ENCODE assay signal across 20 mouse cellular contexts in the genomic region with DNA sequence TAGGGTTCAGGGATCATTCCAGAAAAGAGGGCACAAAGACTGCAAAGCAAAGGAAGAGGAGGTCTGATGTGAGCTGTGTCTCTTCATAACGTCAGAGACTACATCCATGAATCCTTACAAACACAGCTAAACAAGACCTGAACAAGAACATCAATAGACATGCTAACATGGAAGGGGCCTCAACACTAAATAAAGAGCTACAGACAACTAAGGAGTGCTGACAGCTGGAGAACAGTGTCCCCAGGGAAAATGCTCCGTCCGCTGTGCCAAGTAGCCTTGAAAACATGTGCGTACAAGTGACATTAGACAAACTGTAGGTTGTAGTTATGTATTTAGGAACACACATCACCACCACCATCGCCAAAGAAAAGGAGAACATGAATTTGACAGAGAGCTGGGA. TPM values are rescaled to one million over a fixed set of nuclear protein-coding genes. Genes with fewer than 3 reads are reported as not detected.
DNase-seq lines count a peak whose midpoint lies in the region; ATAC-seq and TF ChIP-seq lines count a peak whose summit lies in the region.
"Had no signal": no experiment of that assay in that cellular context is flagged by ENCODE, and none has a peak within 500 bp of the region (broad histone marks: within the 10 kb centered on the region; RNA-seq: fewer than 3 reads in every experiment).

No protein-coding gene starts in this region.

- WGBS in cerebellum, adult 2 months = 53% methylated on average over 5 of the region's 5 CpGs
- WGBS in heart, embryonic 14.5 days = 35% methylated on average over 5 of the region's 5 CpGs
- WGBS in midbrain, embryonic 14.5 days = 67% methylated on average over 5 of the region's 5 CpGs
- WGBS in midbrain, embryonic 10.5 days = 90% methylated on average over 5 of the region's 5 CpGs
- 83% methylated on average over 5 of the region's 5 CpGs for WGBS in hindbrain, embryonic 11.5 days

- H3K27ac ChIP-seq in cerebellum, adult 2 months (ENCODE audit: insufficient read depth, low read length) = no peak overlapping the region
- H3K27ac ChIP-seq in heart, embryonic 14.5 days (replicated peaks in 1 of 2; ENCODE audit: control insufficient read depth in 1 of 2, insufficient read depth in 1 of 2, low read depth in 2 of 2, low read length in 2 of 2) = peak overlapping the region in 1 of 2 experiments; percentile 59; a peak in 2 of 4 replicates
- H3K27ac ChIP-seq in midbrain, embryonic 14.5 days (replicated peaks; ENCODE audit: low read depth, low read length) = no peak overlapping the region
- H3K27ac ChIP-seq in midbrain, embryonic 10.5 days (replicated peaks) = no peak overlapping the region
- no peak overlapping the region for H3K27ac ChIP-seq in hindbrain, embryonic 11.5 days (ENCODE audit: low read depth, low read length)
- H3K27ac ChIP-seq: forebrain, embryonic 12.5 days; hindbrain, embryonic 13.5 days; kidney, embryonic 15.5 days; liver, embryonic 14.5 days; lung, embryonic 15.5 days; neural tube, embryonic 12.5 days had no signal

- ATAC-seq in heart, embryonic 14.5 days (ENCODE audit: insufficient number of reproducible peaks, insufficient read depth, low FRiP score, low read depth) = no peak
- no peak for ATAC-seq in midbrain, embryonic 14.5 days (ENCODE audit: low FRiP score, low TSS enrichment)
- no peak for ATAC-seq in hindbrain, embryonic 11.5 days (ENCODE audit: low FRiP score)
- ATAC-seq: activated CD4-positive, CD25-positive, alpha-beta regulatory T cell, adult 4 months had no signal

- TF ChIP-seq CTCF in cerebellum, adult 2 months (IDR thresholded peaks at IDR 0.05; ENCODE audit: borderline replicate concordance, insufficient read depth, low read depth, low read length) = no peak

- peak; percentile 26 to 45 for DNase-seq in cerebellum, postnatal 10 days
- DNase-seq in cerebellum, adult 2 months = no peak
- no peak for DNase-seq in heart, adult 8-10 months (ENCODE audit: low spot score)
- DNase-seq in midbrain, embryonic 14.5 days = peak; percentile 23
- no peak for DNase-seq in midbrain, embryonic 10.5 days (ENCODE audit: low spot score)
- no peak for DNase-seq in embryo, embryonic 9.5 days (ENCODE audit: extremely low spot score)
- no peak for DNase-seq in hindbrain, embryonic 11.5 days (ENCODE audit: low spot score)
- DNase-seq: cerebellum, adult 8-10 months; gastrocnemius, postnatal 36 days; lung, postnatal 4 days; thymus, postnatal 4 days had no signal

- no peak overlapping the region for H3K9ac ChIP-seq in heart, embryonic 14.5 days (ENCODE audit: low read length)
- H3K9ac ChIP-seq in midbrain, embryonic 14.5 days (replicated peaks; ENCODE audit: low read length) = no peak overlapping the region
- no peak overlapping the region for H3K9ac ChIP-seq in hindbrain, embryonic 11.5 days (ENCODE audit: low read depth, low read length)
- H3K9ac ChIP-seq: forebrain, embryonic 12.5 days; hindbrain, embryonic 13.5 days; kidney, embryonic 15.5 days; liver, embryonic 14.5 days; lung, embryonic 15.5 days; neural tube, embryonic 12.5 days had no signal

- no peaks in the 10 kb centered on the region for H3K27me3 ChIP-seq in cerebellum, adult 2 months (ENCODE audit: control insufficient read depth, insufficient read depth, low read length)
- H3K27me3 ChIP-seq in heart, embryonic 14.5 days (ENCODE audit: control insufficient read depth, insufficient read depth, low read length) = no peaks in the 10 kb centered on the region
- H3K27me3 ChIP-seq in midbrain, embryonic 14.5 days (ENCODE audit: control insufficient read depth, insufficient read depth, low read length) = no peaks in the 10 kb centered on the region
- H3K27me3 ChIP-seq in midbrain, embryonic 10.5 days (ENCODE audit: low read depth, poor library complexity, severe bottlenecking) = no peaks in the 10 kb centered on the region
- H3K27me3 ChIP-seq in hindbrain, embryonic 11.5 days (ENCODE audit: control insufficient read depth, insufficient read depth, low read length) = no peaks in the 10 kb centered on the region
- H3K27me3 ChIP-seq: forebrain, embryonic 12.5 days; hindbrain, embryonic 13.5 days; kidney, embryonic 15.5 days; lung, embryonic 15.5 days; neural tube, embryonic 12.5 days had no signal

- peaks cover 12% of the 10 kb centered on the region for H3K36me3 ChIP-seq in heart, embryonic 14.5 days (ENCODE audit: control insufficient read depth, insufficient read depth, low read length)
- H3K36me3 ChIP-seq in midbrain, embryonic 14.5 days (ENCODE audit: control insufficient read depth, insufficient read depth, low read length) = no peaks in the 10 kb centered on the region
- H3K36me3 ChIP-seq in midbrain, embryonic 10.5 days = peaks cover 17% of the 10 kb centered on the region
- H3K36me3 ChIP-seq in hindbrain, embryonic 11.5 days (ENCODE audit: control insufficient read depth, insufficient read depth, low read length) = no peaks in the 10 kb centered on the region
- H3K36me3 ChIP-seq: hindbrain, embryonic 13.5 days; neural tube, embryonic 12.5 days had no signal

- H3K4me3 ChIP-seq in cerebellum, adult 2 months (replicated peaks; ENCODE audit: insufficient read depth, low read depth, low read length) = no peak overlapping the region
- no peak overlapping the region for H3K4me3 ChIP-seq in heart, embryonic 14.5 days (ENCODE audit: control insufficient read depth in 1 of 2, insufficient read depth in 1 of 2, low read depth in 1 of 2, low read length in 2 of 2)
- H3K4me3 ChIP-seq in midbrain, embryonic 14.5 days (replicated peaks; ENCODE audit: low read depth, low read length) = no peak overlapping the region
- H3K4me3 ChIP-seq in midbrain, embryonic 10.5 days = no peak overlapping the region
- H3K4me3 ChIP-seq in hindbrain, embryonic 11.5 days (ENCODE audit: low read depth, low read length) = no peak overlapping the region
- H3K4me3 ChIP-seq: forebrain, embryonic 12.5 days; hindbrain, embryonic 13.5 days; kidney, embryonic 15.5 days; lung, embryonic 15.5 days; neural tube, embryonic 12.5 days had no signal

- TF ChIP-seq POLR2A in cerebellum, adult 2 months (IDR thresholded peaks at IDR 0.05; ENCODE audit: borderline replicate concordance, insufficient read depth, low read length) = no peak

- H3K4me2 ChIP-seq in heart, embryonic 14.5 days (ENCODE audit: low read length) = peak overlapping the region; percentile 13; the same call in 1 of the 2 replicates
- H3K4me2 ChIP-seq in midbrain, embryonic 14.5 days (ENCODE audit: low read length) = no peak overlapping the region
- H3K4me2 ChIP-seq in hindbrain, embryonic 11.5 days (replicated peaks; ENCODE audit: low read depth, low read length) = no peak overlapping the region
- H3K4me2 ChIP-seq: forebrain, embryonic 12.5 days; hindbrain, embryonic 13.5 days; kidney, embryonic 15.5 days; lung, embryonic 15.5 days; neural tube, embryonic 12.5 days had no signal

- peaks cover 13% of the 10 kb centered on the region for H3K4me1 ChIP-seq in cerebellum, adult 2 months (ENCODE audit: control insufficient read depth, insufficient read depth, low read length)
- peaks cover 8 to 26% of the 10 kb centered on the region in 2 experiments for H3K4me1 ChIP-seq in heart, embryonic 14.5 days (ENCODE audit: control insufficient read depth in 2 of 2, insufficient read depth in 2 of 2, low read length in 2 of 2)
- no peaks in the 10 kb centered on the region for H3K4me1 ChIP-seq in midbrain, embryonic 14.5 days (ENCODE audit: control insufficient read depth, insufficient read depth, low read length)
- H3K4me1 ChIP-seq in midbrain, embryonic 10.5 days = no peaks in the 10 kb centered on the region
- no peaks in the 10 kb centered on the region for H3K4me1 ChIP-seq in hindbrain, embryonic 11.5 days (replicated peaks; ENCODE audit: control insufficient read depth, insufficient read depth, low read length)
- H3K4me1 ChIP-seq: forebrain, embryonic 12.5 days; kidney, embryonic 15.5 days; neural tube, embryonic 12.5 days had no signal

- no peaks in the 10 kb centered on the region for H3K9me3 ChIP-seq in heart, embryonic 14.5 days (ENCODE audit: control insufficient read depth, low read length)
- H3K9me3 ChIP-seq in midbrain, embryonic 14.5 days (ENCODE audit: control insufficient read depth, low read length) = no peaks in the 10 kb centered on the region
- H3K9me3 ChIP-seq in midbrain, embryonic 10.5 days (replicated peaks) = no peaks in the 10 kb centered on the region
- H3K9me3 ChIP-seq in hindbrain, embryonic 11.5 days (ENCODE audit: control insufficient read depth, low read length) = no peaks in the 10 kb centered on the region
- H3K9me3 ChIP-seq: forebrain, embryonic 12.5 days; G1E; hindbrain, embryonic 13.5 days; kidney, embryonic 15.5 days; lung, embryonic 15.5 days; neural tube, embryonic 12.5 days had no signal

RNA-seq across cellular contexts. Expression of a gene that starts 15.7 kb away (rescaled TPM):
- 62.3 and 62.7 TPM in 2 replicates for polyA plus RNA-seq in cerebellum, adult 2 months (2012; rRNA removed)
- polyA plus RNA-seq in heart, embryonic 14.5 days (2014; fragmentation: Nextera tagmentation; extraction: Ambion mirVana) = 252 and 256 TPM in 2 replicates
- 100 to 1,000 TPM in 2 of 4 experiments, 10 to 100 TPM in 2; 86.4 to 114 (median 96.3) TPM for total RNA-seq in heart, adult 8-10 months (2022)
- 146 and 164 TPM in 2 replicates for polyA plus RNA-seq in midbrain, embryonic 14.5 days (2014; fragmentation: Nextera tagmentation; extraction: Ambion mirVana)
- polyA plus RNA-seq in midbrain, embryonic 10.5 days (2016; fragmentation: Nextera tagmentation; extraction: Ambion mirVana) = 229 and 237 TPM in 2 replicates
- 239 and 242 TPM in 2 replicates for polyA plus RNA-seq in hindbrain, embryonic 11.5 days (2014; fragmentation: Nextera tagmentation; extraction: Ambion mirVana)

Comparison
In these comparisons a context has a peak if more than half of its experiments do, and no peak if none do; other contexts are left out.
1. DNase-seq: peak in cerebellum, postnatal 10 days (2 of 2) and midbrain, embryonic 14.5 days (single experiment); none in cerebellum, adult 2 months (0 of 2), heart, adult 8-10 months (single experiment), midbrain, embryonic 10.5 days (single experiment), embryo, embryonic 9.5 days (single experiment) and hindbrain, embryonic 11.5 days (single experiment).